Mouse (Mus musculus) adrenal gland, adult 8-10 months (tissue): ENCODE data around the gene Nlgn1. TPM values are rescaled to one million over a fixed set of nuclear protein-coding genes. Genes with fewer than 3 reads are reported as not detected.
"Not testable (repeated sequence)": the region's sequence is repeated elsewhere in the genome, so short reads cannot be mapped to it uniquely, and the experiment has no call there.

Experiments
- DNase-seq: peaks from one replicate; pipeline ENCODE4 v3.0.0; 2022
- total RNA-seq, 4 experiments: library from RNA; stranded (reverse); gene quantifications; 2 replicates each; pipeline ENCODE4 v1.2.4; 2022

Gene Nlgn1
- total RNA-seq, 4 experiments from 2014 or later: 0.65 to 1.1 (median 0.86) TPM

GRCm38 (mm10) chr3:25629198-25629597, 703.1 kb downstream of the Nlgn1 start:
- no peak for DNase-seq

- no peak for DNase-seq
These were observed 725.7 kb downstream of the Nlgn1 start for GRCm38 (mm10) chr3:25606597-25606996.

GRCm38 (mm10) chr3:25597513-25597912, 734.7 kb downstream of the Nlgn1 start:
- DNase-seq: no peak

- DNase-seq: no peak
These were observed 756.7 kb downstream of the Nlgn1 start for GRCm38 (mm10) chr3:25575526-25575925.

- DNase-seq: no peak
These were observed 757.4 kb downstream of the Nlgn1 start for GRCm38 (mm10) chr3:25574840-25575239.

- DNase-seq: not testable (repeated sequence)
These were observed 773.7 kb downstream of the Nlgn1 start for GRCm38 (mm10) chr3:25558513-25558912.

- not testable (repeated sequence) for DNase-seq
These were observed 783.2 kb downstream of the Nlgn1 start for GRCm38 (mm10) chr3:25549097-25549496.

GRCm38 (mm10) chr3:25524236-25524635, 808.0 kb downstream of the Nlgn1 start:
- DNase-seq: peak; percentile 2

GRCm38 (mm10) chr3:25463051-25463450, 869.2 kb downstream of the Nlgn1 start:
- no peak for DNase-seq

- DNase-seq: no peak
These were observed 875.9 kb downstream of the Nlgn1 start for GRCm38 (mm10) chr3:25456250-25456860.

GRCm38 (mm10) chr3:25452314-25452713, 879.9 kb downstream of the Nlgn1 start:
- DNase-seq: no peak

- no peak for DNase-seq
These were observed 881.8 kb downstream of the Nlgn1 start for GRCm38 (mm10) chr3:25450471-25450870.

GRCm38 (mm10) chr3:25449356-25449755, 882.9 kb downstream of the Nlgn1 start:
- DNase-seq: no peak

GRCm38 (mm10) chr3:25447181-25447580, 885.1 kb downstream of the Nlgn1 start:
- no peak for DNase-seq

GRCm38 (mm10) chr3:25443657-25444056, 888.6 kb downstream of the Nlgn1 start:
- no peak for DNase-seq

- no peak for DNase-seq
These were observed 889.6 kb downstream of the Nlgn1 start for GRCm38 (mm10) chr3:25442617-25443016.

GRCm38 (mm10) chr3:25426931-25427330, 905.3 kb downstream of the Nlgn1 start:
- no peak for DNase-seq

GRCm38 (mm10) chr3:25412003-25412402, 920.3 kb downstream of the Nlgn1 start:
- DNase-seq: no peak
